Mouse (Mus musculus): ENCODE results near the gene Ntn1. TPM values are rescaled to one million over a fixed set of nuclear protein-coding genes. Genes with fewer than 3 reads are reported as not detected.

Ntn1 gene
- polyA plus RNA-seq, 1 experiment from 2014 or later, result 7.4 TPM

DNA sequence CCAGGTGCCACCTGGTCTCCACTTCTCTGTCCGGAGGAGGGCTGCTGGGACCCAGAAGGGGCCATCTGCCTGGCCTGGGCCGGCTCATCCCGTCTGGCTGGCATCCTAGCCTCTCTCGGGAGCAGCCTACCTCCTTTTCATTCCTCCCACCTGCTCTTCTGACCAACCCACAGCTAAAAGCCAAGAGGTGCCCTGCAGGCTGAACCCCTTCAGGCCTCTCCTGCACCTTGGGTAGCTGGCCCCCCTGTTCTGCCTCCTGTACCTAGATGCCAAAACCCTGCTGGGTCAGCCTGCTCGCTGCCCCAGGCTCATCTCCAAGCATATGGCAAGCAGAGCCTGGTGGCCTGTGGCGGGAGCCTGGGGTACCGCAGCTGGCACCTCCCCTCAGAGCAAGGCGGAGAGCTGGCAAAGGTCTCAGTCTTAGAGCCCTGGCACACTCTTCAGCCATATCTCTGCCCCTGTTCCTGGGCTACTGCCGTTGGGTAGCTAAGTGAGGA lies 167.1 kb downstream of the Ntn1 start:
- 88% methylated on average over 9 of the region's 9 CpGs for WGBS
- H3K27me3 ChIP-seq (replicated peaks; ENCODE audit: low read depth, poor library complexity, severe bottlenecking), result peaks cover 53% of the 10 kb centered on the region
- peak overlapping the region; percentile 48 for H3K27ac ChIP-seq (replicated peaks)

DNA sequence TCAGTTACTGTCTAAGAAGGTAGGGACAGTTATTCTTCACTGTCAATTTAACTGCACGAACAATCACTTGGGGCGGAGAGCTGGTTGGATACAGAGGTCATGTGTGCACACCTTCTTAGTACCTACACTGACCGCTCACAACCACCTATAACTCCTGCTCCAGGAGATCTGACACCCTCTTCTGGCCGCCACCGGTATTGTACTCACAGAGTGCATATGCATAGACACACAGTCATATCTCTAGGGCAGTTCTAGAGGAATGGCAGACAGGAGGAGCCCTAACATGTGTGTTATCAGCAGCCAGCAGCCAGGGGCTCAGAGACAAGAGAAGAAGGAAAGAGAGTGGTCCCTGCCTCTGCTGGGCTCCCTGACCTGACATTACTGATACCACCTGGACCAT lies 169.1 kb downstream of the Ntn1 start:
- Histone ChIP-seq H3K4me1 (peaks cover 42% of the 10 kb centered on the region), H3K4me3 (no peak overlapping the region), H3K36me3 (replicated peaks) (peaks cover 2% of the 10 kb centered on the region; the same call in 1 of the 2 replicates), H3K9me3 (no peaks in the 10 kb centered on the region), H3K27ac (replicated peaks) (no peak overlapping the region), H3K27me3 (replicated peaks; ENCODE audit: low read depth, poor library complexity, severe bottlenecking) (peaks cover 53% of the 10 kb centered on the region)
- DNase-seq (ENCODE audit: low spot score), result no peak
- 92% methylated on average over 5 of the region's 5 CpGs for WGBS

More for the DNA sequence above, 167.1 kb downstream of the Ntn1 start:
- DNase-seq (ENCODE audit: low spot score), result no peak
- H3K4me3 ChIP-seq, result no peak overlapping the region
- H3K4me1 ChIP-seq, result peaks cover 25% of the 10 kb centered on the region
- H3K36me3 ChIP-seq (replicated peaks), result peaks cover 3% of the 10 kb centered on the region; the same call in 1 of the 2 replicates
- H3K9me3 ChIP-seq, result no peaks in the 10 kb centered on the region

DNA sequence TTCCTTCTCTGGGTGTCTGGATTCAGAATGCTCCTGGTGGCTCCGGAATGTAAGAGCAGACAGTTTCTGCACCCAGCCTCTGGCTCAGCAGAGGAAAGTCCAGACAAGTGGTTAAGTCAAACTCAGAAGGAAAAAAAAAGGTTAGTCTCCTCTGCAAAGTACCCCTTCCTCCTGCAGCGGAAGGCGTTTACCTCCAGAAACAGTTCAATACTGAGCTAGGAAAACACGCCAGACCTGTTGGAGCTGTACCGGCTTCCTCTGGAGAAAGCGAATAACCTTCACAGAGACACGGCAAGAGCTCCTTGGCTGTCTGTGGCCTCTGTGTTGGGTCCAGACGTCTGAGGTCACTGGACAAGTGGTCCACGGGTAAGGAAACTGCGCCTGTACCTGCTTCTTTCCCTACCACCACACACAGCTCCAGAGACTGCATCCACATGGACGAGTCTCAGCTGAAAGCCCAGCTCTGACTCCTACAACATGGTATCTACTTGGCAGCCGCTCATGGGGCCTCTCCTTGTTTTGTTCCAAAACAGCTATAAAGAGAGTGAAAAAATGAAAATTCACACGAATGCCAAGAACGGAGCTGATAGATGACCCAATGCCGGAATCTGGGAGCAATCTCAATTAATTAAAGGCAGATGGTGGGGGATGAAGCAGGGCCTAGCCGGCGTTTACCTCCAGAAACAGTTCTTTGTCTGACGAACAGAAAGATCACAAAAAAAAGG lies 171.5 kb downstream of the Ntn1 start:
- H3K4me1 ChIP-seq, result peaks cover 49% of the 10 kb centered on the region
- H3K36me3 ChIP-seq (replicated peaks), result peaks cover 4% of the 10 kb centered on the region; the same call in 1 of the 2 replicates
- 39% methylated on average over 18 of the region's 18 CpGs for WGBS
- H3K9me3 ChIP-seq, result no peaks in the 10 kb centered on the region
- H3K4me3 ChIP-seq, result no peak overlapping the region
- DNase-seq (ENCODE audit: low spot score), result peak; percentile 64
- H3K27me3 ChIP-seq (replicated peaks; ENCODE audit: low read depth, poor library complexity, severe bottlenecking), result peaks cover 55% of the 10 kb centered on the region
- peak overlapping the region; percentile 87 for H3K27ac ChIP-seq (replicated peaks)

DNA sequence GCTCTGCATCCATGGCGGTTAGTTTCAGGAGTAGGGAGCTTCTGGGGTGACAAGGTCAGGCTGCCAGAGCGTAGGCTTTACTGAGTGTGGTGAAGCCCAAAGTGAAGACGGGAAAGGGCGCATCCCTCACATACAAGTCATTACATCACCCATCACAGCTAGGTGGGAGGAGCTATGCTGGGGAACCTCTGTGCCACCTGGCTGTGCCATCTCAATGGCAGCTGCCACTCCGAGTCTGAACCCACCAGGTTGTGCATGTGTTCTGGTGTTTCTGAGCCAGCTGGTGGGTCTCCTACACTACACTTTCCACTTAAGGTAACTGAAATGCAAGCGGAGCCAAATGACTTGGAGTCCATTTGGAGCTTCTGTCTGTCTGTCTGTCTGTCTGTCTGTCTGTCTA lies 172.8 kb downstream of the Ntn1 start:
- peaks cover 4% of the 10 kb centered on the region; the same call in 1 of the 2 replicates for H3K36me3 ChIP-seq (replicated peaks)
- no peak overlapping the region for H3K4me3 ChIP-seq
- WGBS, result 86% methylated on average over 6 of the region's 6 CpGs
- no peak for DNase-seq (ENCODE audit: low spot score)
- H3K4me1 ChIP-seq, result peaks cover 54% of the 10 kb centered on the region
- peaks cover 57% of the 10 kb centered on the region for H3K27me3 ChIP-seq (replicated peaks; ENCODE audit: low read depth, poor library complexity, severe bottlenecking)
- no peaks in the 10 kb centered on the region for H3K9me3 ChIP-seq
- H3K27ac ChIP-seq (replicated peaks), result no peak overlapping the region; the same call in 1 of the 2 replicates

DNA sequence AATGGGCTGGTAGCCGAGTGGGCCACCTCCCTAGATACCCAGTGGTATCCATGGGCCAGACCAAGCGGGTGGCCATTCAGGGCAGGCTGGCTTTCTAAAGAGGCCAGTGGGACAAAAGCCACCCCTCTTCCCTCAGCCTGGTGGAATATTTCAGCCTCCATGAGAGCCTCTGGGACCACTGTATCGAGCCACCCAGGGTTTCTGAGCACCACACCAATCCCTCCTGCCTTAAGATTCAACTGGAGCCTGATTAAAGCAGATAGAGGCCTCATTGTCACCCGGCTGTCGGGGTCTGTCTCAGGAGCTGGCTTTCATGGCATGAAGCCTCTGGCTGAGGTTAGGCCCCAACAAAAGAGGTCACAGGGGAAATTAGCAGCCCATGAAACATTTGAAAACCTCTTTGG lies 174.0 kb downstream of the Ntn1 start:
- peak overlapping the region; percentile 37 for H3K27ac ChIP-seq (replicated peaks)
- WGBS, result 39% methylated on average over 5 of the region's 5 CpGs
- peaks cover 58% of the 10 kb centered on the region for H3K4me1 ChIP-seq
- no peaks in the 10 kb centered on the region for H3K9me3 ChIP-seq
- H3K36me3 ChIP-seq (replicated peaks), result peaks cover 4% of the 10 kb centered on the region; the same call in 1 of the 2 replicates
- no peak for DNase-seq (ENCODE audit: low spot score)
- no peak overlapping the region for H3K4me3 ChIP-seq
- peaks cover 65% of the 10 kb centered on the region for H3K27me3 ChIP-seq (replicated peaks; ENCODE audit: low read depth, poor library complexity, severe bottlenecking)

DNA sequence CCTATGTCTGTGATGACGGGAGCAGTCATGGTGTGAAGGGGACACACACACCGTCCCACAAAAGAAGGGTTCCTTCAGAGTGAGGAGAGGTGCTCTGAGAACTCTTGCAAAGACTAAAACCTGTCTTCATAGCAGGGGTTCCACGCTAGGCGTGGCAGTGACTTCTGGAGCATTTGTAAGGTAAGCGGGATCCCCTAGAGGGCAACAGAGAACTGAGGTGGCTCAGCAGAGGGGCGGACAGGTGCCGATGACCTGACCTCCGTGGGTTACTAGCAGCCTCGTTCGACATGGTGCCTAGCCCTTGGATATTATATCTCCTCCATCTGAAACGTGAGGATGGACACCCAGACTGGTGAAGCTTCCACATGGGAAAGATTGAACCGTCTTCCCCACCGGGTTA lies 177.5 kb downstream of the Ntn1 start:
- Histone ChIP-seq H3K36me3 (replicated peaks) (peaks cover 4% of the 10 kb centered on the region; the same call in 1 of the 2 replicates), H3K9me3 (no peaks in the 10 kb centered on the region), H3K27ac (replicated peaks) (no peak overlapping the region), H3K4me1 (peaks cover 64% of the 10 kb centered on the region), H3K4me3 (no peak overlapping the region), H3K27me3 (replicated peaks; ENCODE audit: low read depth, poor library complexity, severe bottlenecking) (peaks cover 84% of the 10 kb centered on the region)
- DNase-seq (ENCODE audit: low spot score), result no peak
- 64% methylated on average over 13 of the region's 13 CpGs for WGBS

DNA sequence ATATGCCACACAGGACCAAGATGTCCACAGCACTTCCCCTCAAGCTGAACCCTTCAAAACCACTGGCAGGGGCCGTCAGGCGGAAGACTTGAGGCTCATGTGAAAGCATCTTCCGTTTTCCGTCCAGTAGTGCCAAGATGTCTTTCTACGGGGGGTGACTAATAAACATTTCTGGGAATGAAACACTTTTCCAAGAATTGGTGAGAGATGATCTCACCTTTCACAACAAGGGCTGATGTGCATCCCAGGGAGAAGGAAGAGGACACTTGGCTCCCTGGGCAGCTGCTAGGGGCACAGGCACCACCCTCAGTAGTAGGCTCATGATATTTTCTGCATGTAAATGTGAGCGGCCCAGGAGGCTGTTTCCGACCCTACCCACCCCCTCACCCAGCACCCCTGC lies 178.4 kb downstream of the Ntn1 start:
- DNase-seq (ENCODE audit: low spot score), result no peak
- peaks cover 82% of the 10 kb centered on the region for H3K27me3 ChIP-seq (replicated peaks; ENCODE audit: low read depth, poor library complexity, severe bottlenecking)
- 91% methylated on average over 7 of the region's 7 CpGs for WGBS
- no peaks in the 10 kb centered on the region for H3K9me3 ChIP-seq
- peaks cover 4% of the 10 kb centered on the region; the same call in 1 of the 2 replicates for H3K36me3 ChIP-seq (replicated peaks)
- H3K4me3 ChIP-seq, result no peak overlapping the region
- H3K4me1 ChIP-seq, result peaks cover 64% of the 10 kb centered on the region
- 0 out of 2 replicates have a peak overlapping the region, but pooled peaks have one; percentile 24 for H3K27ac ChIP-seq (replicated peaks)

DNA sequence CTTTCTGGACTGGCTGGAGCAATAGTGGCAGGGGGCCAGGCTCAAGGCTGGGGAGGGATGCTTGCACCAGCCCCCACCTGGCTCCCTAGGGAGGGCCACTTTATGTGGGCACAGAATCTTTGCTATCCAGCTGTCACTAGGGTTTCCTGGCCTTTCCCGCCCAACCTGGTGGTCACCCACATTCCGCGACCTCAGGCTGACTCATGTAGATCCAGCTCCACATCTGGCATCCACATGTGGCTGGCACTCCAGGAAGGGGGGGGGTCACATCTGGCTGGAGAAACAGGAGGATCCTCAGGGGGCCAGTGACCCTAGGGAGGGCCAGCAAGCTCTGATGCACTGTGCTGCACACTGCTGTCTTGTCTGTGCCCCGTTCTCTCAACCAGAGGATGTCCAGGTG lies 179.9 kb downstream of the Ntn1 start:
- H3K36me3 ChIP-seq (replicated peaks), result peaks cover 4% of the 10 kb centered on the region; the same call in 1 of the 2 replicates
- peak; percentile 73 for DNase-seq (ENCODE audit: low spot score)
- no peak overlapping the region for H3K4me3 ChIP-seq
- H3K9me3 ChIP-seq, result no peaks in the 10 kb centered on the region
- H3K27me3 ChIP-seq (replicated peaks; ENCODE audit: low read depth, poor library complexity, severe bottlenecking), result peaks cover 70% of the 10 kb centered on the region
- H3K27ac ChIP-seq (replicated peaks), result peak overlapping the region; percentile 37; the same call in 1 of the 2 replicates
- peaks cover 65% of the 10 kb centered on the region for H3K4me1 ChIP-seq
- WGBS, result 32% methylated on average over 4 of the region's 4 CpGs

DNA sequence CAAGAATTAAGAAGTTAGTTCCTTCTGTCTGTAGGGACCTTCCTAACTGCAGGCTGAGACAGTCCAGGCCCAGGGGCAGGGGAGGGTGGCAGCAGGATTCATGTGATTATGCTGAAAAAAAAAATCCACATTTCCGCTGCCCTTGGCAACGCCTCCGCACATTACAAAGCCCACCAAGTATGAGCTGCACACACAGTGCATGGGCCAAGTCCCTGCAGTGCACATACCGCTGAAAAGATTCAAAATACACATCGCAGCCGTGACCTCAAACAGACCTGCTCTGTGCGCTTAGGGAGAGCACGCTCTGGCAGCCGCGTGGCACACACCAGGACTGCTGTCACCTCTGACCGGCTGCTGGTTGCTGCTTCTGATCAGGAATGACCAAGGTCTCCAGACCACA lies 184.6 kb downstream of the Ntn1 start:
- Histone ChIP-seq H3K27me3 (replicated peaks; ENCODE audit: low read depth, poor library complexity, severe bottlenecking) (peaks cover 36% of the 10 kb centered on the region), H3K27ac (replicated peaks) (peak overlapping the region; percentile 78), H3K4me1 (peaks cover 88% of the 10 kb centered on the region), H3K4me3 (no peak overlapping the region), H3K36me3 (replicated peaks) (peaks cover 5% of the 10 kb centered on the region; the same call in 1 of the 2 replicates), H3K9me3 (no peaks in the 10 kb centered on the region)
- 81% methylated on average over 11 of the region's 11 CpGs for WGBS
- DNase-seq (ENCODE audit: low spot score), result peak; percentile 36

DNA sequence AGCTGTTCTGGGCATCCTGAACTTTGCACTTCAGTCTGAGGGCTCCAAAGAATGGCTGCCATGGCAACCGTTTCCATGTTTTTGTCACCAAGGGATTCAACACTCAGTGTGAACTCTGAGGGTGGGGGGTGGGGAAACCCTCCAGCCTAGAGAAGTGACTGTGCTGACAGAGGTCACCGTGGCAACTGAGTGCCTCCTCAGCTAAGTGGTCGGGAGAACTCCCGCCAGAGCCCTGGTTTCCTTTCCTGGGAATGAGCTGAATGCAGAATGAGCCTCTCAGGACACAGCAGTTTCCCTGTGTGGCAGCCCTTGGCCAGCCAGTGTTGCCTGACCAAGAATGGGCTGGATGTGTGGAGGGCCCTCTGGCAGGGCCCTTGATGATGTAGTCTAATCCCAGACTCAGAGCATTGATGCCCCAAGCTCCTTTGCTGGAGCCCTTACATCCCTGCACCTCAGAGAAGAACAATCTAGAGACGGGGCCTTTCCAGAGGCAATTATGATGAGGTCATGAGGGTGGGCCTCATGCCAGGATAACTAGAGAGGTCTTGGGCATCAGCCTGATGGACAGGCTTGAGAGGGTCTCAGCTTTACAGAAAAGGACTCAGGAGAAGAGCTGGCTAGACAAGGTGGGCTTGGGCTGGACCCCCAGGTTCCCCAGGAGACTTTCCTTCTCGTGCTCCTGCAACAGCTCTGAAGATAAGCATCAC lies 185.3 kb downstream of the Ntn1 start:
- 34% methylated on average over 6 of the region's 6 CpGs for WGBS
- no peaks in the 10 kb centered on the region for H3K9me3 ChIP-seq

DNA sequence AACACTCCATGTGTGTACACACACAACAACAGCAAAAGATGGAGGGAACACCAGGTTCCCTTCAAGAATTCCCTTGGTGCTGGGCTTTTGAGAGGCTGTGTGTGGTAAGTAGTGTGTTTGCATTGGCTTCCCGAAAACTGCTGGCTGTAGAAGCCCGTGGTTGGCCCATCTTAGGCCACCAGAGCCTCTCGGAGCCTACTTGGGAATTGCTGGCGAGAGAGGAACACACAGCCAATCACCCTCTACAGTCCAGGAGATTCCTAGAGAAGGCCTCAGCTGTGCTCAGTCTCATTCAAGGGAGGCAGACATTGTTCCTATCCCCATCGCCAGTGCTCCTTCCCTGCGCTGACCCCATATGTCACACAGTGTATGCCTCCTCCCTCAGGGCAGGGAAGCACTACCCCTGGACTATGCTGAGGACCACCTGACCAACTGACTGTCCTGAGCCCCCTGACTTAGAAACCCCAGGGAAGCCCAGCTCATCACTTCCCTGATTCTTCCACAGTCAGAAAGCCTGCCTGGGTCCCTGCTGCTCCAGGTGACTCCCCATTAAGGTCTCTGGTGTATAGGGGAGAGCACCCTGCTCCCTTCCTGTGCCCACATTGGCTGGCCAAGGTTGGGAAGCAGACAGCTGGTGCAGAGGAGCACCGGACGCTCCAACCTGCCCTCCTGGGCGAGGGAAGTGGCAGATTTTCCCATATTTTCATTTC lies 186.0 kb downstream of the Ntn1 start:
- Histone ChIP-seq H3K9me3 (no peaks in the 10 kb centered on the region), H3K4me1 (peaks cover 79% of the 10 kb centered on the region), H3K4me3 (no peak overlapping the region), H3K27me3 (replicated peaks; ENCODE audit: low read depth, poor library complexity, severe bottlenecking) (peaks cover 27% of the 10 kb centered on the region), H3K27ac (replicated peaks) (peak overlapping the region; percentile 78), H3K36me3 (replicated peaks) (peaks cover 5% of the 10 kb centered on the region; the same call in 1 of the 2 replicates)
- DNase-seq (ENCODE audit: low spot score), result no peak
- WGBS, result 70% methylated on average over 9 of the region's 9 CpGs

More for the DNA sequence above, 185.3 kb downstream of the Ntn1 start:
- H3K36me3 ChIP-seq (replicated peaks), result peaks cover 5% of the 10 kb centered on the region; the same call in 1 of the 2 replicates
- no peak overlapping the region for H3K4me3 ChIP-seq
- peak; percentile 81 for DNase-seq (ENCODE audit: low spot score)
- peaks cover 86% of the 10 kb centered on the region for H3K4me1 ChIP-seq
- peak overlapping the region; percentile 78 for H3K27ac ChIP-seq (replicated peaks)
- peaks cover 32% of the 10 kb centered on the region for H3K27me3 ChIP-seq (replicated peaks; ENCODE audit: low read depth, poor library complexity, severe bottlenecking)

DNA sequence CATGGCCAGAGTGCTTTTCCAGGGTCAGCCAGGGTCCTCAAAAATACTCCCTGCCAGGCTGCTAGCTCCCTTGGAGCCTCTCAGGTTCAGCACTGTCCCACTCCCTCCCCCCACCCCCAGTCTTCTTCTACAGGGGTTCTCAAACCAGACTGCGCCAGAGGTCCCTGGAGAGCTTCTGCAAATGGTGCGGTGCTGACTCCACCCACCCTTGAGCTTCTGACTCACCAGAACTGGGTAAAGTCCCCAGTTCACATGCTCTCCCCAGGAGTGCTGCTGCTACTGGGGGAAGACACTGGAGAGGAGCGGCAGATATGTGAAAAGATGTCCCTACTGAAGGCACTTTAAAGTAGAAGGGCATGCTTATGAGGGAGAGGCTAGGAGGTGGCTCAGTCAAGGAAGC lies 186.7 kb downstream of the Ntn1 start:
- H3K27ac ChIP-seq (replicated peaks), result 0 out of 2 replicates have a peak overlapping the region, but pooled peaks have one; percentile 78
- H3K27me3 ChIP-seq (replicated peaks; ENCODE audit: low read depth, poor library complexity, severe bottlenecking), result peaks cover 20% of the 10 kb centered on the region
- H3K4me3 ChIP-seq, result no peak overlapping the region
- WGBS, result 78% methylated on average over 3 of the region's 3 CpGs
- H3K36me3 ChIP-seq (replicated peaks), result peaks cover 5% of the 10 kb centered on the region; the same call in 1 of the 2 replicates
- H3K9me3 ChIP-seq, result no peaks in the 10 kb centered on the region
- peaks cover 81% of the 10 kb centered on the region for H3K4me1 ChIP-seq
- DNase-seq (ENCODE audit: low spot score), result no peak

Data from embryonic facial prominence, embryonic 10.5 days (tissue).